Mouse (Mus musculus): ENCODE results near the gene Ptprj. TPM values are rescaled to one million over a fixed set of nuclear protein-coding genes. Genes with fewer than 3 reads are reported as not detected.
"Not testable (repeated sequence)": the region's sequence is repeated elsewhere in the genome, so short reads cannot be mapped to it uniquely, and the experiment has no call there.

The Ptprj gene
- polyA plus RNA-seq, 1 experiment: 37.2 TPM

- not testable (repeated sequence) for DNase-seq (ENCODE audit: extremely low spot score in 1 of 2, low spot score in 1 of 2)
These were observed 138.6 kb downstream of the Ptprj start for GRCm38 (mm10) chr2:90441811-90442210.

- not testable (repeated sequence) for DNase-seq (ENCODE audit: extremely low spot score in 1 of 2, low spot score in 1 of 2)
These were observed 140.3 kb downstream of the Ptprj start for GRCm38 (mm10) chr2:90440169-90440568.

- not testable (repeated sequence) for DNase-seq (ENCODE audit: extremely low spot score in 1 of 2, low spot score in 1 of 2)
These were observed 143.0 kb downstream of the Ptprj start for GRCm38 (mm10) chr2:90437453-90437852.

- not testable (repeated sequence) for DNase-seq (ENCODE audit: extremely low spot score in 1 of 2, low spot score in 1 of 2)
These were observed 150.7 kb downstream of the Ptprj start for GRCm38 (mm10) chr2:90429782-90430181.

GRCm38 (mm10) chr2:90428988-90429717, 151.3 kb downstream of the Ptprj start:
- DNase-seq (ENCODE audit: extremely low spot score in 1 of 2, low spot score in 1 of 2): not testable (repeated sequence)

- not testable (repeated sequence) for DNase-seq (ENCODE audit: extremely low spot score in 1 of 2, low spot score in 1 of 2)
These were observed 155.5 kb downstream of the Ptprj start for GRCm38 (mm10) chr2:90424937-90425336.

- not testable (repeated sequence) for DNase-seq (ENCODE audit: extremely low spot score in 1 of 2, low spot score in 1 of 2)
These were observed 158.2 kb downstream of the Ptprj start for GRCm38 (mm10) chr2:90422282-90422681.

GRCm38 (mm10) chr2:90414110-90414821, 166.2 kb downstream of the Ptprj start:
- not testable (repeated sequence) for DNase-seq (ENCODE audit: extremely low spot score in 1 of 2, low spot score in 1 of 2)

GRCm38 (mm10) chr2:90398633-90399107, 181.8 kb downstream of the Ptprj start, which contains the start of gene Olfr1274-ps:
Olfr1274-ps (plus strand) TSS chr2:90398683.
- DNase-seq (ENCODE audit: extremely low spot score in 1 of 2, low spot score in 1 of 2): not testable (repeated sequence)

Other genes with a start within 250 kb of the Ptprj start
- not detected in 2 replicates for gene Olfr1274-ps, start 182.0 kb downstream of the Ptprj start, polyA plus RNA-seq (2012; rRNA removed)
- 13.7 and 14.1 TPM in 2 replicates for gene Nup160, start 96.6 kb upstream of the Ptprj start, polyA plus RNA-seq (2012; rRNA removed)
- gene Fnbp4, start 164.7 kb upstream of the Ptprj start, polyA plus RNA-seq (2012; rRNA removed): 80.5 and 87.2 TPM in 2 replicates
- 1.8 and 2.6 TPM in 2 replicates for gene Agbl2, start 202.1 kb upstream of the Ptprj start, polyA plus RNA-seq (2012; rRNA removed)